Mouse (Mus musculus): ENCODE measurements at regions not wholly inside any gene's neighbourhood (a gene's known extent, or its start where the extent isn't known, plus 50 kb on each side); places are given as distances from the start of the nearest gene placed in this dataset.

- H3K36me3 ChIP-seq (ENCODE audit: control insufficient read depth, insufficient read depth, low read length): no peaks in the 10 kb centered on the region
- ATAC-seq (replicated peaks; ENCODE audit: low FRiP score, low TSS enrichment, low read depth) (no peak), DNase-seq (ENCODE audit: low spot score) (no peak)
- no peaks in the 10 kb centered on the region for H3K9me3 ChIP-seq (ENCODE audit: control insufficient read depth, low read length)
- H3K9ac ChIP-seq (ENCODE audit: low read length): no peak overlapping the region
- WGBS: 63% methylated on average over 5 of the region's 5 CpGs
- H3K4me2 ChIP-seq (ENCODE audit: low read length): no peak overlapping the region
- H3K4me3 ChIP-seq (ENCODE audit: low read depth, low read length): no peak overlapping the region
- no peak overlapping the region for H3K27ac ChIP-seq (ENCODE audit: low read depth)
- no peaks in the 10 kb centered on the region for H3K4me1 ChIP-seq (replicated peaks; ENCODE audit: control insufficient read depth, insufficient read depth, low read length)
- H3K27me3 ChIP-seq (replicated peaks; ENCODE audit: control insufficient read depth, insufficient read depth, low read length): no peaks in the 10 kb centered on the region
Observed at GRCm38 (mm10) chr4:72627219-72627930, 225.1 kb downstream of the Aldoart1 start.

GRCm38 (mm10) chr4:72605107-72605506 is 247.3 kb downstream of the Aldoart1 start:
- ATAC-seq (replicated peaks; ENCODE audit: low FRiP score, low TSS enrichment, low read depth) (no peak), DNase-seq (ENCODE audit: low spot score) (no peak)
- Histone ChIP-seq H3K36me3 (ENCODE audit: control insufficient read depth, insufficient read depth, low read length) (no peaks in the 10 kb centered on the region), H3K4me3 (ENCODE audit: low read depth, low read length) (no peak overlapping the region), H3K9ac (ENCODE audit: low read length) (no peak overlapping the region), H3K27me3 (replicated peaks; ENCODE audit: control insufficient read depth, insufficient read depth, low read length) (no peaks in the 10 kb centered on the region), H3K27ac (ENCODE audit: low read depth) (no peak overlapping the region), H3K4me2 (ENCODE audit: low read length) (no peak overlapping the region), H3K9me3 (ENCODE audit: control insufficient read depth, low read length) (no peaks in the 10 kb centered on the region), H3K4me1 (replicated peaks; ENCODE audit: control insufficient read depth, insufficient read depth, low read length) (no peaks in the 10 kb centered on the region)
- 82% methylated on average over 4 of the region's 4 CpGs for WGBS

- DNase-seq (ENCODE audit: low spot score) (no peak), ATAC-seq (replicated peaks; ENCODE audit: low FRiP score, low TSS enrichment, low read depth) (no peak)
- no peak overlapping the region for H3K4me3 ChIP-seq (ENCODE audit: low read depth, low read length)
- H3K4me1 ChIP-seq (replicated peaks; ENCODE audit: control insufficient read depth, insufficient read depth, low read length): no peaks in the 10 kb centered on the region
- 71% methylated on average over 2 of the region's 2 CpGs for WGBS
- no peaks in the 10 kb centered on the region for H3K27me3 ChIP-seq (replicated peaks; ENCODE audit: control insufficient read depth, insufficient read depth, low read length)
- H3K9ac ChIP-seq (ENCODE audit: low read length): no peak overlapping the region
- H3K9me3 ChIP-seq (ENCODE audit: control insufficient read depth, low read length): no peaks in the 10 kb centered on the region
- no peak overlapping the region for H3K4me2 ChIP-seq (ENCODE audit: low read length)
- H3K27ac ChIP-seq (ENCODE audit: low read depth): no peak overlapping the region
- H3K36me3 ChIP-seq (ENCODE audit: control insufficient read depth, insufficient read depth, low read length): no peaks in the 10 kb centered on the region
Observed at GRCm38 (mm10) chr4:72595494-72595893, 256.9 kb downstream of the Aldoart1 start.

GRCm38 (mm10) chr4:72592129-72592528 is 260.3 kb downstream of the Aldoart1 start:
- no peak for DNase-seq (ENCODE audit: low spot score)
- H3K4me2 ChIP-seq (ENCODE audit: low read length): no peak overlapping the region
- H3K4me3 ChIP-seq (ENCODE audit: low read depth, low read length): no peak overlapping the region
- no peak for ATAC-seq (replicated peaks; ENCODE audit: low FRiP score, low TSS enrichment, low read depth)
- no peaks in the 10 kb centered on the region for H3K4me1 ChIP-seq (replicated peaks; ENCODE audit: control insufficient read depth, insufficient read depth, low read length)
- no peak overlapping the region for H3K9ac ChIP-seq (ENCODE audit: low read length)
- H3K9me3 ChIP-seq (ENCODE audit: control insufficient read depth, low read length): no peaks in the 10 kb centered on the region
- no peaks in the 10 kb centered on the region for H3K27me3 ChIP-seq (replicated peaks; ENCODE audit: control insufficient read depth, insufficient read depth, low read length)
- WGBS: 50% methylated on average over 1 of the region's 1 CpGs
- H3K36me3 ChIP-seq (ENCODE audit: control insufficient read depth, insufficient read depth, low read length): no peaks in the 10 kb centered on the region
- H3K27ac ChIP-seq (ENCODE audit: low read depth): no peak overlapping the region

GRCm38 (mm10) chr4:72574946-72575345 is 277.5 kb downstream of the Aldoart1 start:
- no peak for ATAC-seq (replicated peaks; ENCODE audit: low FRiP score, low TSS enrichment, low read depth)

GRCm38 (mm10) chr4:72571924-72572323 is 280.5 kb downstream of the Aldoart1 start:
- H3K27me3 ChIP-seq (replicated peaks; ENCODE audit: control insufficient read depth, insufficient read depth, low read length): no peaks in the 10 kb centered on the region
- no peak overlapping the region for H3K4me2 ChIP-seq (ENCODE audit: low read length)
- H3K4me3 ChIP-seq (ENCODE audit: low read depth, low read length): no peak overlapping the region
- DNase-seq (ENCODE audit: low spot score) (no peak), ATAC-seq (replicated peaks; ENCODE audit: low FRiP score, low TSS enrichment, low read depth) (no peak)
- no peaks in the 10 kb centered on the region for H3K4me1 ChIP-seq (replicated peaks; ENCODE audit: control insufficient read depth, insufficient read depth, low read length)
- no peak overlapping the region for H3K9ac ChIP-seq (ENCODE audit: low read length)
- no peaks in the 10 kb centered on the region for H3K9me3 ChIP-seq (ENCODE audit: control insufficient read depth, low read length)
- no peaks in the 10 kb centered on the region for H3K36me3 ChIP-seq (ENCODE audit: control insufficient read depth, insufficient read depth, low read length)
- 69% methylated on average over 2 of the region's 2 CpGs for WGBS
- H3K27ac ChIP-seq (ENCODE audit: low read depth): no peak overlapping the region

More at GRCm38 (mm10) chr4:72574946-72575345, 277.5 kb downstream of the Aldoart1 start:
- no peak for DNase-seq (ENCODE audit: low spot score)
- 74% methylated on average over 1 of the region's 1 CpGs for WGBS
- H3K9ac ChIP-seq (ENCODE audit: low read length): no peak overlapping the region
- H3K4me1 ChIP-seq (replicated peaks; ENCODE audit: control insufficient read depth, insufficient read depth, low read length): no peaks in the 10 kb centered on the region
- no peak overlapping the region for H3K4me3 ChIP-seq (ENCODE audit: low read depth, low read length)
- H3K27ac ChIP-seq (ENCODE audit: low read depth): no peak overlapping the region
- no peaks in the 10 kb centered on the region for H3K27me3 ChIP-seq (replicated peaks; ENCODE audit: control insufficient read depth, insufficient read depth, low read length)
- H3K9me3 ChIP-seq (ENCODE audit: control insufficient read depth, low read length): no peaks in the 10 kb centered on the region
- no peaks in the 10 kb centered on the region for H3K36me3 ChIP-seq (ENCODE audit: control insufficient read depth, insufficient read depth, low read length)
- no peak overlapping the region for H3K4me2 ChIP-seq (ENCODE audit: low read length)

- Histone ChIP-seq H3K27ac (ENCODE audit: low read depth) (no peak overlapping the region), H3K9ac (ENCODE audit: low read length) (no peak overlapping the region), H3K4me2 (ENCODE audit: low read length) (no peak overlapping the region), H3K27me3 (replicated peaks; ENCODE audit: control insufficient read depth, insufficient read depth, low read length) (no peaks in the 10 kb centered on the region), H3K4me1 (replicated peaks; ENCODE audit: control insufficient read depth, insufficient read depth, low read length) (no peaks in the 10 kb centered on the region), H3K36me3 (ENCODE audit: control insufficient read depth, insufficient read depth, low read length) (no peaks in the 10 kb centered on the region), H3K4me3 (ENCODE audit: low read depth, low read length) (no peak overlapping the region), H3K9me3 (ENCODE audit: control insufficient read depth, low read length) (no peaks in the 10 kb centered on the region)
- ATAC-seq (replicated peaks; ENCODE audit: low FRiP score, low TSS enrichment, low read depth) (no peak), DNase-seq (ENCODE audit: low spot score) (no peak)
- WGBS: 81% methylated on average over 3 of the region's 3 CpGs
Observed at GRCm38 (mm10) chr4:72565186-72565585, 287.2 kb downstream of the Aldoart1 start.

- no peaks in the 10 kb centered on the region for H3K27me3 ChIP-seq (replicated peaks; ENCODE audit: control insufficient read depth, insufficient read depth, low read length)
- H3K9me3 ChIP-seq (ENCODE audit: control insufficient read depth, low read length): no peaks in the 10 kb centered on the region
- H3K4me1 ChIP-seq (replicated peaks; ENCODE audit: control insufficient read depth, insufficient read depth, low read length): no peaks in the 10 kb centered on the region
- H3K4me3 ChIP-seq (ENCODE audit: low read depth, low read length): no peak overlapping the region
- DNase-seq (ENCODE audit: low spot score): no peak
- no peak for ATAC-seq (replicated peaks; ENCODE audit: low FRiP score, low TSS enrichment, low read depth)
- WGBS: 25% methylated on average over 4 of the region's 4 CpGs
- H3K9ac ChIP-seq (ENCODE audit: low read length): no peak overlapping the region
- no peak overlapping the region for H3K27ac ChIP-seq (ENCODE audit: low read depth)
- H3K4me2 ChIP-seq (ENCODE audit: low read length): no peak overlapping the region
- H3K36me3 ChIP-seq (ENCODE audit: control insufficient read depth, insufficient read depth, low read length): no peaks in the 10 kb centered on the region
Observed at GRCm38 (mm10) chr4:72562909-72563676, 289.3 kb downstream of the Aldoart1 start.

GRCm38 (mm10) chr4:72554276-72554675 is 298.2 kb downstream of the Aldoart1 start:
- no peak overlapping the region for H3K4me3 ChIP-seq (ENCODE audit: low read depth, low read length)
- DNase-seq (ENCODE audit: low spot score) (no peak), ATAC-seq (replicated peaks; ENCODE audit: low FRiP score, low TSS enrichment, low read depth) (no peak)
- H3K4me2 ChIP-seq (ENCODE audit: low read length): no peak overlapping the region
- no peak overlapping the region for H3K9ac ChIP-seq (ENCODE audit: low read length)
- H3K9me3 ChIP-seq (ENCODE audit: control insufficient read depth, low read length): no peaks in the 10 kb centered on the region
- no peaks in the 10 kb centered on the region for H3K4me1 ChIP-seq (replicated peaks; ENCODE audit: control insufficient read depth, insufficient read depth, low read length)
- no peaks in the 10 kb centered on the region for H3K27me3 ChIP-seq (replicated peaks; ENCODE audit: control insufficient read depth, insufficient read depth, low read length)
- no peak overlapping the region for H3K27ac ChIP-seq (ENCODE audit: low read depth)
- no peaks in the 10 kb centered on the region for H3K36me3 ChIP-seq (ENCODE audit: control insufficient read depth, insufficient read depth, low read length)
